Mouse (Mus musculus) lung, adult 2 months (tissue): Measurements from ENCODE around the gene Ablim2.

Source experiments
- CTCF ChIP-seq: fragments of 200-500 bp; IDR thresholded peaks from 2 replicates; pipeline ENCODE4 v1.5.1; 2011; ENCODE audit warnings: mild to moderate bottlenecking, low read length, control low read depth; ENCODE audit not compliant: insufficient read depth
- POLR2A ChIP-seq: fragments of 200-500 bp; IDR thresholded peaks from 2 replicates; pipeline ENCODE4 v1.6.1; 2011; ENCODE audit warnings: low read depth, mild to moderate bottlenecking, control low read depth, low read length, borderline replicate concordance; ENCODE audit errors: extremely low read depth

DNA sequence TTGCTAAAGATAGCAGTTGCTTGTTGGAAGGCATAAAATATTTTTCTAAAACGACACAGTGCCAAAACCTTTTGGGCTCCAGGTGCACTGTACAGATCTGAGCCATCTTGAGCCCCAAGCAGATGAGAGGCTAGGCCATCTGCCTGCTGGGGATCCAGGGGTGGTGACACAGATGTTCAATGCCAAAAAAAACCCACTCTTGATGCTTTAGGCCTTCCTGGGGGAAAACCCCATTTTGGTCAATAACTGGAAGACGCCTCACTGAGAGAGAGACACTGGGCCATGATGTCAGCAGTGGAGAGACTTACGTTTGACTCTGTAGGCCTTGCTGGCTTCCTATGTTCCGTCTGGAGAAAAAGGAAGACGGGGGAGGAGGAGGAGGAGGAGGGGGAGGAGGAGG, 59.6 kb downstream of the Ablim2 start:
- TF ChIP-seq POLR2A (no peak), CTCF (no peak)
